Mouse (Mus musculus) inflammation-experienced regulatory T-cells, adult 6 months (primary cell): ENCODE results near the gene Lrguk. TPM values are rescaled to one million over a fixed set of nuclear protein-coding genes. Genes with fewer than 3 reads are reported as not detected.

Source experiments
- ATAC-seq: one replicate; pipeline ENCODE4 v1.8.0; 2017
- polyA plus RNA-seq, 3 experiments: library from polyadenylated mRNA; unstranded; fragments of 100-300 nt; shearing (Covaris generic); gene quantifications; one replicate each; pipeline ENCODE4 v1.2.1; 2017

Gene Lrguk
- polyA plus RNA-seq, 3 experiments from 2014 or later = not detected

DNA sequence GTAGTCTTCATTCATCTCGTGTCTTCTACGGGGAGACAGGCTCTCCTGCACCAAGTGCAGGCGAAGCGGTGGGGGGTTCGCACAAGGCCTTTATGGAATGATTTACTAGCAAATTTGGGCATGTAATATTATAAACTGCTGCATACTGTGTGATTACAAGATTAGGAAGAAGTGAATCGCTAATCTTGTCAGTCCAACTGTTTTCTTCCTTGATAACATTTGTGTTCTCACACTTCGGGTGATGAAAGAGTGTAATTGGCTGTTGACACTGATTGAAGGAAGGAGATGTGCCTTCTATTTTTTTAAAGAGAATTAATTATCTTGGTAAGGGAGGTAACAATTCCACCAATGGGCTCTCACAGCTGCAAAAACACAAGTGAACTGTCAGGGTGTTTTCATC lies 119.4 kb downstream of the Lrguk start:
- ATAC-seq = no peak

DNA sequence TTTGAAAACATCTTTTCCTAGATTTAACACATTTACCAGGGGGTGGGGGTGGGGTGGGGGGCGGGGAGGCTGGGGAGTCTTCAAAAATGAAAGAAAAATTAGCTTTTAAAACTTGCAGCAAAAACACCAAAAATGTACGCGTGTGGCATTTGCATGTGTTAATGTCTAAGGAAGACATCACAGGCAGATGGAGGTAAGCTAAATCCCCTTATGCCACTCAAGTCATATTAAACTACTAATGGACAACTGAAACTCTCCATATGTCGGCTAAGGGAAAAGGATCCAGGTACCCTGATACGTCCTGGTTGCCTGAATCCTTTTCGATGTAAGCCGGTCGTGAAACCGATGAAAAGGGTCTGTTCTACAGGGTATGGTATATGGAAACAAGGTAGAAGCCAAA lies 119.8 kb downstream of the Lrguk start:
- ATAC-seq = no peak

DNA sequence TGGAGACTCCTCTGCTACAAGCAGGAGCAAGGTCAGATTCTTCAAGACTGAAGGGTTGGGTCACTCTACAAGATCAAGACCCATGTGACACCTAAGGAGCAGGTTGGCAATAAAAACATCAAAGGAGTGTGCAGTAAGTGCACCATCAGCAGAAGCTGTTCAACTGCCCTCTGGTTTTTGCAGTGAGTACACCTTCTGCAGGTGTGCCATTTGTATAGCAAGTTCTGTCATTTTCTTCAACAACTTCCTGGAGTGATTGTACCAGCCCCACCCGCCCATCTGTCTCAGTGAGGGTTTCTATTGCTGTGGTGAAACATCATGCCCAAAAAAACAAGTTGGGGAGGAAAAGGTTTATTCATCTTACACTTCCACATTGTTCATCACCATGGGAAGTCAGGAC lies 120.6 kb downstream of the Lrguk start:
- no peak for ATAC-seq

DNA sequence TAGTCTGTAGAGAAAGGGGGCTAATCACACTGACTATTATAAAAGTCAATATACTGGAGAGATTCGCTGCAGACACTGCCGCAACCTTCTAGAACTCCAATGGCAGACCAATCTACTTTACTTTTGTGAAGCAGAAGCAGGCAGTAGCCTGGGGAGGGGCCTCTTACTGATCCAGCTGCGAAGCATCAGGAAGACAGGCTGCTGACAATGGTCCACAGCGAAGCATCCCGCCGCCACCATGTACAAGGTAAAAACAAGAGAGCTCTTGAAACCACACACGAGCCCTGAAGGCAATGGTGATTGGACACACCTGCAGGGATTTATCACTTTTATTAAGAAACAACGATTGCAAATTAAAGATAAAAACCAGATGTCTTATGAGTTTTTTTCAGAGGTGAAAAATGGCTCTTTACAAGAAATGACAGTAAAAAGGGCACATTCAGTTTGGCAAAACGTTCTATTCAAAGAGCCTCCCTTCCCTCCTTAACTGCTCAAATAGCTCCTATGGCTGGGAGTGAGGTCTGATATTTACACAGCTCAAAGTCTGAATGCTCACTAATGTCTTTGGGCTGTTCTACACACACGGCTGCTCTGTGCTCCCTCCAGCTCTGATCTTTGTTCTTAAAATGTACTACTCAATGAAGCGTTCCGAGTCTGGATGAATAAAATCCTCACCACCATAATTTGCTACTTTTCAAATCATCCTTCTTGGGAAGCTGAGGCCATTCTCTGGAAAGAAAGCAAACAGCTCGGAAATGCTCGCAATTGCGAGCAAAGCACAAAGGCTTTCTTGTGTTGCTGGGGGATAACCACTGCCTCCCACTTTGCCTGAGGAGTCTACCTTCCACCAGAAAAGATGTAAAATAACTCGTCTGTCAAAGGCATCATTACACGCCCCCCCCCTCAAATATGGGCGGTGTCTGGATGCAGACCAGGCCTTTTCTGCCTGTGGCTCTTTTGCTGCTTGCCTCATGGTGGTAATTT lies 124.1 kb downstream of the Lrguk start:
- ATAC-seq = no peak

DNA sequence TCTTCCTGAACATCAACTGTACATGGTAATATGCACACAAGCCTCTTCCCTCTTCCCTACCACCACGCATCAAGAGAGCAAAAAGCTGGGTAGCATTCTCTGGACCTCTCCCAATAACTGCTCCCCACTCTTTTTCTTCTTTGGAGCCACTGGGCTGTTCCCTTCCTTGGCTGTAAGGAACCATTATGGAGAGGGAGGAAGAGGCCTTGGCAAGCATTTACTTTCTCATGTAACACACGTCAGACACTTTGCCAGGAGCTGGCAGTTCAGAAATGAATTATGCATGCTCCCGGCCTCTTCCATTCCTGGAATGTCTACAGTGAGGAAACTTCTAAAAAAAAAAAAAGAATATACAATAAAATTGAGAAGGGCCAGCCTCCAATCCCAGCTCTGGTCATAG lies 125.0 kb downstream of the Lrguk start:
- no peak for ATAC-seq

DNA sequence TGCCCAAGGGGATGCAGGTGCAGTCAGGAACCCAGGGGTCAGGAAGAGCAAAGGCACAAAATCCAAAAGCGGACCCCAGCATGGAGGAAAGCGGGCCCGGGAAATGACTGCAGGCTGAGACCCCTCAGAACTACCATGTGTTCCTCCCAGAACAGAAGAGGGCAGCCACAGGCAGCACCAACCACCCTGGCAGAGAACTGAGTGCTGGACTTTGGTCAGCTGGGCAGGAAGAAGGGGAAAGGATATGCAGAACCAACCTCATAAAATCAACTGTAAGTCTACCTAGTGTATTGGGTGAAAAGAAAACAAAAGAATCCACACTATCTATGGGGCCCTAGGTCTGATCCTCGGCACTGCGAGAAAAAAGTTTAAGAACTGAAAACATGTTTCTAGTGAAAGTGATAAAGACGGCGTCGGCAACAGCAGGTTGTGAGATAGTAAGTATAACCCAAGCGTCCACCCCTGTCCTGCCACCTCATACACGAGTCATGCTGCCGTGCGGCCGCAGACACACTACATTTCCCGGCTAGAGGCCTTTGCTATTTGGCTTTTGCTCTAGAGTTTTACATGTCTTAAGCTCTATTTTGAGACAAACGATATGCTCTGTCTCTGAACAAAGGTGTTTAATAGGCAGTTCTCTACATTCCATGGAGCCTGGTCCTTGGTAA lies 126.0 kb downstream of the Lrguk start:
- ATAC-seq = no peak

DNA sequence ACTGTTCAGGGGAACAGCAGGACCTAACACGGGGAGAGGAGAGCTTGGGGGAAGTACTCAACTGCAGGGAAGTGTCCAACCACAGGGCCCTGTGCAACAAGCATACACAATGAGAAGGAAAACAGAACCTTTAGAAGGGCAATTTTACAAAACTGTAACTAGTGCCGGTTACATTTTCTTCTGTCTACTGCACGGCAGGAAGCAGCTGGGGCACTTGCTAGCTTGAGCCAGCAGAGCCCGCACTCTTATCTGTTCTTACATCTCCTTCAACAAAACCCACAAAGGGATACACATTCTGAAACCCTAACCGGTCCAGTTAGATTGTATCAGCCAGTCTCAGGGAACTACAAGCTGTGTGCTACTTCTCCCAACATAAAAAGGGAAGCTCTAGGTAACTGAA lies 126.8 kb downstream of the Lrguk start:
- ATAC-seq = peak; percentile 63

DNA sequence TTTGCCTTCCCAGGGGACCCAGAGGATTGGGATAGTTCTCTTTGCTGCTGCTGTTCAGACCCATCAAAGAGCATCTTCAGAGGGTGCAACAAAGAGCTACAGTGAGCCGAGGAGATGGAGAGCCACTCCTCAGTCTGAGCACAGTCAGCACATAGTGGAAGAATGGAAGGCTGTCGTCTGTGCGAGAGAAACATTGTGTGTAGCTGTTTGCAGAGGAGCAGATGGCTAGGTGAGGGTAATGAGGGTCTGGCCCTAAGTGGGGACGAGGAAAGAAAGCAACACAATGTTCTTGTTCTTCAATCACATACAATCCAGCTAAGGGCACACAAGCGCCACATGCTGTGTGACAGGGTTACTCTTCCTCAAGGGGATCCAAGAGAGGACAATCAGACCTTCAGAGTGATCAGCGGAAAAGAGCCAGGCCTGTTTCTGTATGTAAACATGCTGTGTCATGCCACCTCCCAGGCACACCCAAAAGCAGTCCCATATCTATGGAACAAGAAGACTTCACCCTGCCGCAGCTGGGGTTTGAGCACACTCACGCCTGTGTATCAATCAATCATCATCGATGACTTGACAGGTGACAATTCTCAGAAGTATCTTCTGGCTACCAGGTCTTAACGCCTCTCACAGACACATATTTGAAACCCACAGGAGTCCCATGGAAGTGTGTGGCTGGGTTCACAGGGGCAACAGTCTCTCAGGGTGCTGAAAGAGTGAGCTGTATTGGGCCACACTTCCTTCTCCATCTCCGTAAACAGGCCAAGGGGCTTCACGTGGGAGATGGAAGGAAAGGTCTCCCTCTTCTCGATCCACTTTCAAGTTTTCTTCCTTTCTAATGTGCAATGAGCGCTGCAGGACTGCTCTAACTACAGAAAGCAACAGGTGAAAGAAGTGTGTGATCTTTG lies 127.8 kb downstream of the Lrguk start:
- ATAC-seq = no peak

DNA sequence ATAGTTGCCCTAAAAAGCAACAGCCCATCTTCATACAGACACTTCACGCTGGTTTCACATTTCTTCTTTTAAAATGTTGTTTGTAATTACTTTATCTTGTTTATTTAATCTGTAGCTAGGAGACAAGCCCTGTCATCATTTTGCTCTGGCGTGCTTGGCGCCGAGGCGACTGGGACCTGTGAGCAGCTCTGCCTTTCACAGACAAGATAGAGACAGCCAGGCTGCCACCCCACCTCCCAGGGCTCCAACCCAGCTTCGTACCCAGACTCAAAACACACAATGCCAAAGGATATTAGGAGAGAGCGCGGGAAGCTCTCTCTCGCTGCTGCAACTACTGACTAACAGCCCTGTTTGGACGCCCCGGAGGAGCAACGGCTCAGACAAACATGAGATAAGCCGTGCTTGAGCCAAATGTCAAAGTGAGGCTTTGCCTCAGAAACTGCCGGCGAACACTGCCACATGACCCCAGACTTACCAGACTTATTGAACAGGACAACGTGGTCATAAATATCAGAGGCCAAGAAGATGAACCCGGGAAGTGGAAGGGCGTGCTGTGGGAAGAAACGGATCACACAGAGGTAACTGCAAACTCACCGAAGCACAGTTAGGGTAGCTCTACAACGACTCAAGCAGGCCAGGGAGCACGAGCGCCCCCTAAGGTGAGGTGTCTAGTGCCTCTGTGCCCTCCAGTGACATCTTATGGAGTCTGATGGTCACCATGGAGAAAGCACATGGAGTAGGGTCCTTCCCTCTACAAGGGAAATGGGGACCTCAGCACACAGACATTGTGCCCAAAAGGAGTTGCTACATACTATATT lies 131.0 kb downstream of the Lrguk start:
- no peak for ATAC-seq

DNA sequence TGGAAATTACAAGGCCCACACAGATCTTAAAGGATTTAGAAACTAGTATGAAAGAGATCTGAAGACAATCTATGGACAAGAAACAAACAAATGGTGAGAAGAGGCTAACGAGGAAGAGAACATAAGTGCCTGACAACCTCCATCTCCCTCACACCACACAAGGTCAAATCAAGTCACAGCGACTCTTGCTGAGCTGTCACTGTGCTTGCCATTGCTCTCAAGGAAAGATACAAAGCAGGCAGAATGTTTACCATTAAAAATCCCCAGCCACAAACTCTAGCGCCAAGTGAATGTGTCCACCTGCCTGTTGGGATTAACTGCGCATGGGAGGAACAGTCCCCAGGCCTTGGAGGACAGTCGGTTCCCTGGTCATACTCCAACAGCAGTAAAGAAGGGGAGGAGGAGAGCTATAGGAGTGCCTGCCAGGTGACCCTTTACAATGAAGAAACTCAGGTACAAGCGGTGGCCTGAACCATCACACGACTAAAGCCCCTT lies 131.6 kb downstream of the Lrguk start:
- ATAC-seq = no peak

DNA sequence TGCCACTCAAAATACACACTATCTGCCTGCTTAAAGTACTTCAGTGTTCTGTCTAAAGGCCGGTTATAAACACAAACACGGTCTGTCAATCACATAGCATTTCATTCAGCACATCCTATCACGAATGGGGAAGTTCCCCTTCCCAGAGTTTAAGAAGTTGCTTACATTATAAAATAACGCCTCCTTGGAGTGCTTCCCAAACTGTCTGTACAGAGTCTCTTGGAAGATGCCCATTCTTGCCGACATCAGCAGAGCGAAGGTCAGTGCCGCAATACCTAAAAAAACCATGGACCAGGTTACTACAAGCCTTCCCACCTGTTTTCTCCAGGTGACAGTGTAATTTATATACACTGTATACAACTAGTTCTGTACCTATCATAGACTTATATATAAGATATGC lies 132.3 kb downstream of the Lrguk start:
- no peak for ATAC-seq

DNA sequence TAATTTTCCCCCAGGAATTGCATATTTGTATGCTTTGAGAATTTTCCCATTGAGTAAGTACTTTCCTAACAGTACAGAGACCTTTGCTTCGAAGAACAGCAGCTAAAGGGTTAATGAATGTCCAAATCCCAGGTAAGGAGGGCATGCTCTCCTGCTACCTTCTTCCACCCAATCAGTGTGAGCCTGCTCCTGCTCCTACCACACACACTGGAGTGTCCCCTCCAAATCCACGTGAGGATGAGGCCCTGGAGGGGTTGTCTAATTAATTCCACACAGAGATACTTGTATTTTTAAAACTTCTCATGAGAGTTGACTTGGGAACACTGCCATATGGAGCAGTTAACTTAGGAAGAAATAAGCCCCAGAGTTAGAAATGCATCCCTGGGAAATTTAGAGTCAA lies 133.4 kb downstream of the Lrguk start:
- ATAC-seq = no peak

DNA sequence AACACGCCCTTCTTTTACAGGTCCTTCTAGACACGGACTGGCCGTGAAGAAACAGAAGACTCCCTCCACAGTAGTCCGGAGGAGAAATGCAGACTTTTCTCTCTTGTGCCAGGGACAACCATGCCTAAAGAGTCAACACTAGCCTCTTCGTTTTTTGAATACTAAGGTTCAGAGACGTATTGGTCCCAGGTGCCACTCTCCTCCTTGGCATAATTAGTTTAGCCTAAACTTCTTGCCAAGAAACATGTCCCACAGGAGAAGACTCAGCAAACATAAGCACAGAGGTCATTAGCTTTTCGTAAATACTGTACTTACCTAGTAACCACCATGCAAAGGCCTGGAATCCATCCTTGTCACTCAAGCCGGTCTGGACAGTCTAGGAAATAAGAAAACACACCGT lies 133.8 kb downstream of the Lrguk start:
- ATAC-seq = no peak

DNA sequence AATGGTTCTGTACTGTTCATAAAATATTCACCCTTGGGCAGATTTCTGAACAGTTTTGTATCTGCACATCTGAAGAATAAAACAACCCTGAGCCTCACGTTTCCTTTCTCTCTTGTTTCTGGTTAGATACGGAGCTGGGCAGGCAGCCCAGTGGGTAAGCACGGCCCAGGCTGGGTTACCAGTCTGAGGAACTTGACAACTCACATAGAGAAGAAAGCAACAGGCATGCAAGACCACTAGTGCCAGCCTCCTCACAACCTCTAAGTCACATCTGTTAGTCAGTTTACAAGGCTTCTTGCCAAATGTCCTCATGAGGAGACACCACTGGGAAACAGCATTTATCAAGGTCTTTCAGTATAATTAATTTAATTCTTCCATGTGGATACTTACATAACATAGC lies 139.6 kb downstream of the Lrguk start:
- no peak for ATAC-seq

DNA sequence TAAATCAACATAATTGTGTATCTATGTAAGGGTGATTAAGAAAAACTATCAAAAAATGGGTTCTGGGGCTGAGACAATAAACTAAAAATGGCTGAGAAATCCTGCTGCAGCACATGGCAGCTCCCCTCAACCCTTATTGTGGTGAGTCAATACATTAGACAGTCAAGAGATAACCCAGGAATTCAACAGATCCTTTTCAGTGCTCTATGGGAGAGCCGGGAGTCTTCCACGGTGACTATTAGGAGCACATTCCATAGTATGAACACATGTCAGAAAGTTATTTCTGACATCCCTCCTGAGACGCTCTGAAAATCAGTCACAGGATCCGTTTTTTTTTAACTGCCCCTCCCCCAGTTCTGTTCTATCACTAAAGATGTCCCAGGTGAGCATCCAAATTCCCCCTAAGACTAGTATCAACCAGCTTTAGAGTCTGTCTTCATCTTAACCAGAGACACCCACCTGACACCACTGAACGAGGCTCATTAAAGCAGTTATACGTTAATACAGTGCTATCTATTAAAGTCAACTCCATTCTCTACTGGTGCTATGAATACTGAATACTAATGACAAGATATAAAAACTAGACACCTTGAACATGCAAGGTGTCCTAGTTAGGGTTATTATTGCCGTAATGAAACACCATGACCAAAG lies 141.7 kb downstream of the Lrguk start:
- no peak for ATAC-seq

DNA sequence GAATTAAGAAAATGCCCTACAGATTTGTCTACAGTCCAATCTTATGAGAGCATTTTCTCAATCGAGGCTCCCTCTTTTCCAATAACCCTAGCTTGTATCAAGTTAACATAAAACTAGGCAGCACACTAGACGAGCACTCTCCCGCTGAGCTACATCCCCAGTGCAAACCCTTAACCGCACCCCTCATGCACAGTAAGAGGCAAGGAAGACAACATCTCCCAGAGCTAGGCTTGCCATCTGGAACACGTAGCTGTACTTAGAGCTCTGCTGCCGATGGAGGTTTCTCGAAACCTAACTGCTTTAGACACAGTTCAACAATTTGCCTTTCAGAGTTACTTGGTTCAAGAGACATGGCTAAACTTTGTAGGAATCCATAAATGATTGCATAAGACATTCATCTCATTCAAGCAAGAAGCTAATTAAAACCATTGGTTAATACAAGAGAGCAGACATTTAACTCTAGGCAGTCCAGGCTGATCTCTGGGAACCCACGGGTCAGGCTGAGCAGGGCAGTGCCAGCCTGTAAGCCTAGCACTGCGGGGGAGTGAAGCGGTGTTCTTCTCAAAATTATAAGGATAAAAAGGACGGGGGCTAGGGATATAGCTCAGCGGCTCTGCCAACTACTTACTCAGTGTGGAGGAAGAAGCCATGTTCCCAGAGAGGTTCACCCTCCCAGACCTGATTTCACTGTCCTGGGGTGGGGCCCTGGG lies 142.7 kb downstream of the Lrguk start:
- no peak for ATAC-seq

DNA sequence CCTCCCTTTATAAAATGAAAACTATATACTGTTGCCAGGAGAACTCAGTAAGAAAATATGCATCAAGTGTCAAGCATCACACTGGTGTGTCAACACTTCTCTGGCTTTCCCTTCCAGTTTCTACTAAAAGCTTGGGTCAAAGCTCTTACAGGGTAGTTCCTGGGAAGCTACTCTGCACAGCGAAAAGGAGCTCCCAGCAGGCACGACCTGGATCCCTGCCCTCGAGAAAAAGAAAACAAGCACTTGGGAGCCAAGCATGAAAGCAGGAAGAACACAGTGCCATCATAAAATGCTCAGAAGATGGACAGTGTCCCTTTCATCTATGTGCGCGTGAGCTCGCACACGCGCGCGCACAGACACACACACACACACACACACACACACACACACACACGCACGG lies 144.0 kb downstream of the Lrguk start:
- ATAC-seq = no peak

DNA sequence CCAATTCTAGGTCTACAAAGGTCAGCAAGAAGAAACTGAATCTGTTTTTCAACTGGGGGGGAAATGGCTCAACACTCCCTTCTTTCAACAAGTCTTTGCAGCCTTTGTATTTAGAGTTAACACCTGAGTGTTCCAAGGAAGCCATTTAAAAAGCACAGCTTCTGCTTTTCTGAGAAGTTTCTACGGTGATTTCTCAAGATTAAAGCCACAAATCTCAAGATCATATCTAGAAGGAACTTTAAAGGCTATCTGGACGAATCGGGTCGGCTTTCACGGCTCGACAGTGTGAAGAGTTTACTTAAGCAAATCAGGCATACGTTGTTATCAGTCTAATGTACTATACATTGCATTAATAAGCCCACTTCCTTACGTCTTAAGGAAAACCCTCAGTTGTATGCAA lies 145.5 kb downstream of the Lrguk start:
- no peak for ATAC-seq

DNA sequence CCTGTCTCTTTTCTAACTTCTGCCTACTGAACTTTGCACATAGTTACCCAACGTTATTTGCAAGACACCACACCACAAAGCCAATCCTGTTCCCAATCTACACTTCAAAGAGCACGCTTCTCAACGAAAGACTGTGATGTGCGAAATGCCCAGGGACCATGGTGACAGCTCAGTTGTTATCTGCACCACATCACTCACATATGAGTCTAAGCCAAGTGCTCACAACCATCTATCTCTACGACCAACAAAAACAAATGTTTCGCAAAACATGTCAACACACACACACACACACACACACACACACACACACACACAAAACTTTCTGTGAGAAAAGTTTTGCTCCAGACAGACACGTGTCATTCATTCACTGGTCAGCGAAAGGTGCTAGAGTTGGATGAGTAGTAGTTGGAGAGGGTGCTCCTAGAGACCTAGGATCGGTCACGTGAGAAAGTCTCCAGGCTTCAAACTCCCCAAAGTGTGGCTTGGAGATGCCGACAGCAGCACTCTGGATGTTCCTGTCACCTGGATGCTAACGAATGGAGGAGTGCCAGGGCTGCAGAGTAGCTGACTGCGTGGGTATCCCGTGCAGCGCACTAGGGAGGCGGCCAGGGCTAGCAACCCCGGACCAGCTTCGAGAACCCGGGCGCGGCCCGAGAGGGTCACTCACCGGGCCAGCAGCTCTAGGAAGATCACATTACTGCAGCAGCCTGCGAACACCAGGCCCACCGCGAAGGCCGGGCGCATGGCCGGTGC lies 147.0 kb downstream of the Lrguk start:
- ATAC-seq = peak; percentile 23

DNA sequence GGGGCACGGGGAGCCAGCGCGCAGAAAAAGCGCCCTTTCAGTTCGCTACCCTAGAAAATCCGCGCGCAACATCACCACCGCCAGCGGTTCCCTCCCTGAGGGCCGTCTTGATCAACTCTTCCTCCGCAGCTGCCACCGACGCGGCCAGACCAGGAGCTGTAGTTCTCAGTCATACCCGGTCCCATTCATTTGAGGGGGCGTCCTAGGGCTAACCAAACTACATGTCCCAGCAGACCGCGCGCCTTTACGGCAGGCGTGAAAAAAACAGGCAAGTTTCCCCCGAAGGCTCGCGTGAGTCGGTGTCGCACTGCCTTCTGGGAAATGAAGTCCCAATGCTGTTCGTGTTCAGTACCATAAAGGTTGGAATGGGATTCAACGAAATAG lies 147.6 kb downstream of the Lrguk start, which contains the start of gene Slc35b4:
Slc35b4 (minus strand) TSS at position 248 of the 384 bp plus-strand sequence.
- peak; percentile 97 for ATAC-seq
